Mouse (Mus musculus) right cerebral cortex, postnatal 25 days (tissue): ENCODE measurements at regions not wholly inside any gene's neighbourhood (a gene's known extent, or its start where the extent isn't known, plus 50 kb on each side); places are given as distances from the start of the nearest gene placed in this dataset.

Source experiments
- DNase-seq: peaks from one replicate; pipeline ENCODE4 v3.0.0; 2022

DNA sequence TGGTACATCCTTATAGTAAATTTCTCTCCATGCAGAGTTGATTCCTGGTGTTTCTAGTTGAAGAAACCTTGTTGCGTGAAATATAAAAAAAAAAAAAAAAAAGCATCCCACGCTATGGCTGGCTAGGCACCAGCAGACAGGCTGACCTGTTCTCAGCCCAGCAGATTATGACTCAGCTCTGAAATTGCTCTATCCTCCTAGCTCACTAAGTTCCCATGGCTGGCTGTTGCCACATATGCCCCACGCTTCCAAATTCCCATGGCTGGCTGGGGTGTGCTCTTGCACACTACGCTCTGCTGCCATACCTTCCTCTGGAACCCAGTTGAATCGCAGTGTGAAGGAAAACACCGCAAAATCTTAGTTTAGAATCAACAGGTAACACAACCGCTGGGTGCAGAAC, 270.1 kb downstream of the Mid1ip1 start:
- DNase-seq: no peak

DNA sequence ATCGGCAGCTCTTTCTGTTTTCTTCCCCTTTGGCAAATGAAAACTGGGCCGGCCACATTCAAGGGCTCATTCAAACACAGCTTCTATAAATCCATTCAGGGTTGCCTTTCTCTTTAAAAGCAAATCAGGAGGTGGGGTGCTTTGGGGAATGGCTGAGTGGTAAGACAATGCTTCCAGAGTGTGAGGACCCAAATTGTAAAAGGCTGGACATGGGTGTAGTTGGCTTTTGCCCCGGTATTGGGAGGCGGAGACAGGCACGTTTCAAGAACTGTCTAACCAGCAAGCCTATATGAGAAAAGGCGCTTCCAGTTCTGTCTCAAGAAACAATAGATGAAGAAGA, 277.0 kb downstream of the Mid1ip1 start:
- peak; percentile 8 for DNase-seq

DNA sequence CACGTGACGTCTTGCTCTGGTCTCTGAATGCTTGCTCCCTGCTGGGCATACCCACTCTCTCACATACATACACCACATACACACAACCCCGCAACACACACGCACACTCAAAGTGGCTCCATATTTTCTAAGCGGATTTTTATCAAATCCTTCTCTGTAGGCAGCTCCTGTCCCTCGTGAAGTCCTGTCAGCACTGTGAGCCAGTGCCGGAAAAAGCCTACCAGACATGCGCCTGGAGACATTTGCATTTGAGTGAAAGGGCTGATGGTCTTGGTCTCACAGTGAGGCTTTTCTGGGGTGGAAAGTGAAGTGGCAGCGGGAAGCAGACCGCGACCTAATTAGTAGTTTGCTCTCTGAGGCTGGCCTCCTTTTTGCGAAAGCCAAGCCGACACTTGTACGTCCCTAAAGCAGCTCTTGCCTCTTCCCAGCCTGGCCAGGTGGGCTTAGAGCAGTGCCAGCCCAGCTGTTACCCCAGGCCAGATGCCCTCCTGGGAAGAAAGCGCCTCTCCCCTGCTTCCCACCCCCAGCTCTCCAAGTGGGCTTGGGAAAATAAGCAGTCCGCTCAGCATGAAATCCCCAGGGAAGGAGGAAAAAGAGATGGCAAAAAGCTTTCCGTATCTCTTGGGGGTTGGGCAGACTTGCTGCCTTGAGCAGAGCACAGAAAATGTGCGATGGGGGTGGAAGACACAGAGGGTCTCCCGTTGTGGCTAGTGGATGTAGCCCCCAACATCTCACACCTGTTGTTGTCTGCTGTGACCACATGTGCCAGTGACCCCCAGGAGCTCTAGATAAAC, 277.6 kb downstream of the Mid1ip1 start:
- peak; percentile 30 for DNase-seq

DNA sequence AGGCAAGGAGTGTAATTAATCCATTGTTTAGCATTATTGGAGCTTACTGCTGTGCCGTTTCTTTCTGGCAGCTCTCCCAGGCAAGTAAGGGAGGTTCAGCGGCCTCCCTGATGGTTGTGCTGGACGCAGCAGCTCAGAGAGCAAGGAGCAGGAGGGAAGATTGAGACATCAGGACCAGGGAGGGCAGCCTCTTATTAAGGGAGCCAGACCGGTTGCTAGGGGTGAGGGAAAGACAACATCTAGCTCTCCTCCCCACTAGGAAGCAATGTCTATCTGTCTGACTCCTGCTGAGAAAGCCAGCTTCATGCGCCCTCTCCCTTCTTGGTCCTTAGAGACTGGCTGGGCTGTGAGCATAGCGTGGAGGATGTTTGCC, 278.2 kb downstream of the Mid1ip1 start:
- DNase-seq: peak; percentile 5

DNA sequence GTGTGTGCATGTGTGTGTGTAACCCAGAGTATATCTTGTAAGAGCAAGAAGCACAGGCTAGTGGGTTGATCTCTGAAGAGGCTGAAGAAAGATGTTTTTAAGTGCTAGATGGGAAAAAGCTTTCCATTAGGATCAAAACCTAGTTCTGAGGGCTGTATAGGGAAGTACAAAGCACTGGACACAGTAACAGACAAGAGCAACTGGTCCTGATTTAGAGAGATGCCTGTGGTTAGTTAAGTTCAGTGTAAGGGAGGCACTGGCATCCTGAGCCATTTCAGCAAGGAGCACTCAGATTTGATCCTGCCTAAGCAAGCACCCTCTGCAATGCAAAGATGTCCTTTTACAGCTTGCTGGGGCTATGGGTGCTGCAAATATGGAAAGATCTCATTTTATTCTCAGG, 280.1 kb downstream of the Mid1ip1 start:
- DNase-seq: no peak

DNA sequence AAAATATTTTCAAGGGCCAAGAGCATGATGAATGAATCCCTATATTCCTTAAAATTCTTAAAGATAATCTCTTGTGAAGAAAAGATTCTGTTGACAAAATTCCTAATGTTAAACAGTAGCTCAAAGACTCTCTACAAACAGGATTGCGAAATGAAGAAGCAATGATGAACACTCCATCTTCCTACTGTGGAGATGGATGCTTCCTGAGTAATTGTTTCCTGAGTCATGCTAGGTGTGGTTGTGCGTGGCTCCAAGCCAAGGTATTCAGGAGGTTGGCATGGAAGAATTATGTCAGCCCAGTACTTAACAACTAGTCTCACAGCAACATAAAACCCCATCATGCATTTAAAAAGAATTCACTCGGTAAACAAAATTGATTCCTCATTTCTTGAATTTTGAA, 286.4 kb downstream of the Mid1ip1 start:
- DNase-seq: no peak

DNA sequence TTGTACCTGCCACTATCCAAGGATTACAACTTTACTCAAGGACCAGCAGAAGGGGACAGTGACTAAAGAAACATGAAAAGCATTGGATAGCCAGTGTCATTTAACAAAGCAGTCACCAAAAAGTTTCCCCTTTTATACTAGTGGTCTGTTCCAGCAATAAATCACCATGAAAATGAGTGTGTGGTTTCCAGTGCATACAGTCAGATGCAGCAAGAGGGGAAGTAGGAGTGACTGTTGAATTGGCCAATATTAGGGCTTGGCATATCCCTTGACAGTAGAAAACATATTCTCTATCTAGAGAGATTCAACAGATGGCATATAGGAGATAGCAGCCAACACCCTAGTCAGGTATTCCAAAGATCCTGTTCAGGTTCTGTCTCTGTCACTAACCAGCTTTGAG, 259.8 kb upstream of the H2al1a start:
- no peak for DNase-seq

DNA sequence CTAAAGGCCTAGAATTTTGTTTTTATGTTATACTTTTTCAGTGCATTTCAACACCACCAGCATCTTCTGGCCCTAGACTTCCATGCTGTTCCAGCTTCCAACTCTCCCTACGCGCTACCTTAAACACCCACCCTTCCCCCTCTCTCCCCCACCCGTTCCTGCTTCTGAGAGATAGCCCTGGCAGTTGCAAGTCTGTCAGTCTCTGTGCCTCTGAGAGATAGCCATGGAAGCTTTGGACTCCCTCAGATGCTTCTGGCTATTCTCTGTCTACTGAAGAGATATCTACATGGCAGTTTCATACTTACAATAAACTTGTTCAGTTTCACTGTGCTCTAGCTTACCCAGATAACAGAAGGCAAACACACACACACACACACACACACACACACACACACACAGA, 252.3 kb upstream of the H2al1a start:
- DNase-seq: no peak

DNA sequence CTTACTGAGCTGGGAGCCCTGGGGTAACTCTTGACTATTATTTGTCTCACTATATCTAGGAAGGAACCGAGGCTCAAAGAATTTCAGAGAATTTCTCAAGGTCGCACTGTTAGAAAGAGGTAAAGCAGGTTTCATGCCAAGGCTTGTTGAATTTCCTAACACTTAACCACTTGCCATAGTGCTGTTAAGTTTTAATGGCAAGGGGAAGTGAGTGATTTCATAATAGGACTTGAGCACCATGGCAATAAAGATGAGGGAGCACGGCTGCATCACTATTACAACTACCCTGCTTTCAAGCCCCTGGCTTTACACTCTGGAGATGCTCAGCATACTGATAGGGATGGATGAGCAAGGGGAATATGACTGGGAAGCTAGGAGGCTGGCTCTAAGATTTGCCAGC, 216.9 kb upstream of the H2al1a start:
- no peak for DNase-seq

DNA sequence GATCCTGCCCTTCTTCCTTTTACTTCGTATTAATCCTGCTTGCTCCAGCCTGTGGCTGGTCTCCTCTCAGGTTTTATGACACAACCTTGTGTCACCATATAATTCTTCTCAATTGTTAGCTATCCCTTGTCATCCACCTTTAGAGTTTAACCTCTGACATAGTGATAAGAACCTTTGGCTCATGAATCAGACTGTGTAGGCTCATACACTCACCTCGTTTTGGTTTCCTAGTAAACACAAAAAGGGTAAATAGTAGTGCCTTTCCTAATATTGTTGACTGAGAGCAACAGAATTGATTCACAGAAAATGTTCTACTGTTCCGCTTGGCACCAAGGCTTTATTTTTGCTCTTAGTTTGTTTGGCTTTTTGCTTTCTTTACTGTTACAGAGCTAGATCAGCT, 216.2 kb upstream of the H2al1a start:
- DNase-seq: no peak

DNA sequence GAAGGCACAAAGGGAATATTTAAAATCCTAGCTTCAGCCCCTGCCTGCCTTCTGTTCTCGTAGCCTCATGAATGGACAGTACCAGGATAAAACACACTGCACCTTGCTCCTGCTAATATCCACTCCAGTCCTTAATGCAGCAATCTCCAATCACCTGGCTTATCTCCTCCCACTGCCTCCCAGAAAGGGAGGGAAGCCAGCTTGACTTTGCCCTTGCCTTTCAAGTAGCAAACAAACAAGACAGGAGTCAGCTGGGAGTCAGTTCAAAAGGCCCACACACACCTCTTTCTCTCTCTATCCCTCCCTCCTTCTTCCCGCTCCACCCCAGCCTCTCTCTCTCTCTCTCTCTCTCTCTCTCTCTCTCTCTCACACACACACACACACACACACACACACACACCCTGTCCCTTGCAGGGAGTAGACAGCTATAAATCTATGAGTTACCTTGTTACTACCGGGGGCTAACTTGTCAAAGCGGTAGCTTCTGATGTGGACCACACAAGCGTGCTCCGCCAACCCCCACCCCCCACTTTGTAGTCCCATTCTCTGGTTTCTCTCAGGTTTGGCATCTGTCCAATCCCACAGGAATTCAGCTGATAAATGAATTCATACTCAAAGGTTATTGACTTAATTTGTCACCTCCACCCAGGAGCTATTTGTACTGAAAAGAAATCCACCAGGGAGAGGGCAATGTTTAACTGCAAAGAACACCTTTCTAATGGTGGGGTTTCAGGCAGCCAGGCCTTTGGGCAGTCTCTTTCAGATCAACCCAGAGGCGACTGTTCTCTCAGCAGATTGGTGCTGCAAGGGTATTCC, 212.6 kb upstream of the H2al1a start:
- DNase-seq: no peak

DNA sequence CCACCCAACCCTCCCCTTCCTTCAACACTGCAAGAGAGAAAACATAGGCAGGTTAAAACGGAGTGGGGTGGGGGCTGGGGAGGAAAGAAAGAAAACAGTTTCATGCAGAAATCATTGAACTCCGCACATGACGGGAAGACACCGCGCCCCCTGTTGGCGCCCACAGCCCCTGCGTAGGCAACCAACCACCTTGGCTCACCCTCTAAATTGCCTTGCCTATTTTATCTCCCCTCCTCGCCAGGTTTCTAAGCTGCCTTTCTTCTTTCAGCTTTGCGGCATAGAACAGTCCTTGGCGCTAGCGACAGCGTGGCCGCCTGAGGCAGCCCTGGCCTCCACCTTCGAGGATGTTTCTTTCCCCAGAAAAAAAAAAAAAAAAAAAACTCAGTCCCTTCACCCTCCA, 211.1 kb upstream of the H2al1a start:
- DNase-seq: peak; percentile 19

DNA sequence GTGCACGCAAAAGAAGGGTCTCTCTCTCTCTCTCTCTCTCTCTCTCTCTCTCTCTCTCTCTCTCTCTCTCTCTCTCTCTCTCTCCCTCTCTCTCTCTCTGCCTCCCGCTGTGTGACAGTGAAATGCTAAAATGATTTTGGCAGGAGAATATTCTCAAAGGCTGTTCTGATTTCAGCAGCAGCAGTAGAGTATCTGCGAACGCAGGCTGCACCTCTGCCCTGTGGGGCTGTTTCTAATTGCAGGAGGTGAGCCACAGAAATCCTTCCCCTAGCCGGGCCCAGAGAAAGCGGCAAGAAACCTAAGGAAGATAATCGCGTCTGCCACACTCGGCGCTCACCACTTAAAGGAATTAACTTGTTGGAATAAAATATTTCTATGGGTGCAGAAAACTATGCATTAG, 210.6 kb upstream of the H2al1a start:
- DNase-seq: no peak

DNA sequence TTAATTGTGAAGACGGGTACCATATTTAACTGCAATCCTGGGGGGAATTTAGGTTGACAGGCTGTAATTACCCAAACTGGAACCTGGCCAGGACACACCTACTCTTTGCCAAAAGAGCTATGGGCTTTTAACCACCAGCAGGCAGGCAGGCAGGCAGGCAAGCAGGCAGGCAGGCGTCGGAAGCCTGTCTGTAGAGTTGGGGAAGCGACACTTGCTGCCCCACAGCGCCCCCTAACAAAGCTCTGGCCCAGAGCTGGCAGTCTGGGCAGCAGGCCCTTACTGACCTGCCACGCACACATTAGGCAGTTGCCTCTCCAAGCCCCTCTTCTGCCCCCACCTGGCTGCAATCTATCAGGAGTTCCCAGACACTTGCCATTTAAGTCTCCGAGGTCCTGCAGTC, 208.6 kb upstream of the H2al1a start:
- DNase-seq: peak; percentile 11

DNA sequence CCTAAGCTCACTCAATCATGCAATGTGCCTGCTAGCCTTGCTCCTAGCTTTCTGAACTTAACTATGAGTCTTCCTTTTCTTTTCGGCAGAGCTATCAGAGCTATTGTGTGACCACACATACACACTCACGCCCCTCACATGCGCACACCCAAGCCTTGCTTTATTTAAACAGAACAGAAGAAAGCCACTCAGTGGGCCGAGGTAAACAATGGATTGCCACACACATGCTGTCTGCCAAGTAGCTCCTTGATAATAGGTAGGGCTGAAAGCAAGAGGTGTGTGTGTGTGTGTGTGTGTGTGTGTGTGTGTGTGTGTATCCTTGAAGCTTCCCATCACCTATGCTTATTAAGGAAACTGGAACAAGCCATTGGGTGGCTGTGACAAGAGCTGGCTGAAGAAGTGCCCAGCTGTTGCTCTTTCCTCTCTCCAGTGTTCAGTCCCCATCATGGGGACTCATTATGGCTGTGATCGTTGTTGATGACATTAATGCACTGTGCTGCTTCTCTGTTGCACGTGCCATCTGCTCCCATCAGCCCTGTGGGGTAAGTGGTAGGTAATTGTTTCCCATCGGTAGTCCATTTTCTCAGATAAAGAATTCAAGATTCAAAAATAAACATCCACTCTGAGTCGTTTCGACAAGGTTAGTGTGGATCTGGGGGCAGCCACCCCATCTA, 201.3 kb upstream of the H2al1a start:
- no peak for DNase-seq

DNA sequence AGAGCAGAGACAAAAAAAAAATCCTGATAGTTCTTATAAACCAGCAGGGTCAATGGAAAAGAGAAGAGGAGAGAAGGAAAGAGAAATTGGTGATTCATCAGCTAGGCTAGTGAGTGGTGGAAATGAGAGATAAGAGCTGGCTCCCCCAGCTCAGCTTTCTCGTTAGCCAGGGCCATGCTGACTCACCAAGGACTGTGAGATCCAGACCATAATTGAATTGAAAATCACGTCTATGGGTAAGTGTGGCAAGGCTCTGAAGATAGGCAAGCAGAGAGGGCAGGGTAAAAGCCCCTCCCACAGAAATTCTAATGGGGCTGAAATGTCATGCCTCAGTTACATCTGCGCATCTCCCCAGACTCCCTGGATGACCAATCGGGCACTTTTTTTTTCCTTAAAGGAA, 200.7 kb upstream of the H2al1a start:
- no peak for DNase-seq

DNA sequence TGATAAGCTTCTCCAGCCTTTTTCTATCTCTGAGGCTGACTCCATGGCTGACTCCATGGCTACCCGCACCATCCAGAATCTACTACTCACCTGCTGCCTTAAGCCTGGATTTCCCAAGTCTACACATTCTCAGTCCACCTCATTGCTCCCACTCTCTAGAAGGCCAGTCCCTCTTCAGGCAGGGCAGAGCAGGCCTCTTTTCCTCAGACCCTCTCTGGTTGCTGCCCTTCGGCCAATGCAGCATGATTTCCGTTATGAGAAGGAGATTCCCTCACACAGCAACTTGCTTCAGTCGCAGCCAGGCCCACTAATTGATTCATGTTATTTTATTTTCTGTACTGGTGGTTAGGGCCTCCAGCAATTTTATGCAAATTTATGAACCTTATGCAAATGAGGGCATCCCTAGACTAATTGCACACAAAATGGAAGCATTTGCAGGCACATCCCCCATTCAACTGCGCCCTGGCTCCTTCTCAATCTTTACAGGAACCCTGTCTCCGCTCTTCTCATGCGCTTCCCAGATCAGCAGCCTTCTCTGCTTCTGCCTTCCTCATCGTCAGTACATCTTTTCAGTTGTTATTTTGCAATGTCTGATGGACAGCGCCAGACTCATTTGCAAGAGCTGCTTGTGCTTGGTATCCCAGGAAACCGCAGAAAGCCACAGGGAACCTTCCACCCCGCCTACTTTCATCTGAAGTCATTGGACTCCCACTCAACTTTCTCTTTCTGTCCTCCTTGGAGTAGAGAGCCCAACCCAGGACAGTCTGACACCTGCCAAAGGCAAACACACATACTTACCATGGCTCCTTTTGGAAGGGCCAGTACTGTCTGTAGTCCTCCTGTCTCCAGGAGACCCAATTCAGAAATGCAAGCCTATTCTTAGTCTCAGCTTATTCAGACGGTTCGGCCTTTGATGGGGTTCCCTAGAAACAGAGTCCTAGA, 199.6 kb upstream of the H2al1a start:
- DNase-seq: peak; percentile 31

DNA sequence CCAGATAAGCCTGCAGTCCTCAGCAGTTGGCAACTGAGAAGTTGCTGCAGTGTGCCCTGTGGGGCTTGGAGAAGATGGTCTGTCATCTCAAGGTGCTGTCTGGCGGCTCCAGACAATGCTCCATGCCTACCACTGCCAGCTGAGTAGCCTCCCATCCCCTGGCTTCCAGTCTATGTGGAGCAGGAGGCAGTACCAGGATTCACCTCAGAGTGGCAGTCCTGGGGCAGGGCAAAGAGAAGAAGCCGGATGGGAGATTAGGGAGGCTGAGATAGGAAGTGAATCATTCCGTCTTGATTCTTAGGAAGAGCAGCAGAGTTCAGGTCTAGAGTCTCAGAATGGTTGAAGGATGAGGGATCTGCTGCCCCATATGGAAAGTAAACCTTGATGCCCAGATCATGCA, 198.1 kb upstream of the H2al1a start:
- DNase-seq: no peak

DNA sequence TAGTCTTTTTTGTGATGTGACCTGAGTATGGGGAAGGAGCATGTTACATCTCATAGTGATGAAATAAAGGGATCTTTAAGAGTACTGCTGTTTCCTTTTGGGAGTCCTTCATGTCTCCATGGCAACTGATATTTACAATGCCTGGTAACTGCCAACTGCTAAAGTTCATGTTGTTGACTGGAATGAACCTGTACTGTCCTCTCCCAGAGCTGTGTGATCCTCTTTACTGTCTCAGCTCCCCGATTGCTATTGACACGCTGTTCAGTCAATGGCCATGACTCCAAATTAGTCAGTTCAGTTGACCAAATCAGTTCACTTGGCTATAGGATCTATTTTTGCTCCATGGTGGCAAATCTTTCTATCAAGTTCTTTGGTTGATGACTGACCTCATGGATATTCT, 167.8 kb upstream of the H2al1a start:
- DNase-seq: no peak

DNA sequence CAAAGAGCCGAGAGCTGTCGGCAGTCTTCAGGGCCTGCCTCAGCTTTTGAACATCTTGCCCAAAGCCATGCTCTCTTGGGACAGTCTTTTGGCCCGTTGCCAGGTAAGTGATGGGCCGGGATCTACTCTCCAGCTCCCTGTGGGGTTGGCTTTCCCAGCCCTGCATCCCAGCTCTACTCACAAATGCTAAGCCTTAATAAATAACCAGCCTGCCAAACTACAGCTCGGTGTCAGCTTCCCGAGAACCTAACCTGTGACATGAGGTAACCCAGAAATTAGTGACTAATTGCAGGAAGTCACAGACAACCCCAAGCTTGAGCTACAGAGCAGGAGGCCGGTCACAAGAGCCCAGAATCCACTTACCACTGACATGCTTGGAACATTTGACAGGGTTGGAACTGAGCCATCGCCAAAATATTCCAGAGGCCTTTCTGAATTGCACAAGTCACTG, 159.1 kb upstream of the H2al1a start:
- DNase-seq: no peak

DNA sequence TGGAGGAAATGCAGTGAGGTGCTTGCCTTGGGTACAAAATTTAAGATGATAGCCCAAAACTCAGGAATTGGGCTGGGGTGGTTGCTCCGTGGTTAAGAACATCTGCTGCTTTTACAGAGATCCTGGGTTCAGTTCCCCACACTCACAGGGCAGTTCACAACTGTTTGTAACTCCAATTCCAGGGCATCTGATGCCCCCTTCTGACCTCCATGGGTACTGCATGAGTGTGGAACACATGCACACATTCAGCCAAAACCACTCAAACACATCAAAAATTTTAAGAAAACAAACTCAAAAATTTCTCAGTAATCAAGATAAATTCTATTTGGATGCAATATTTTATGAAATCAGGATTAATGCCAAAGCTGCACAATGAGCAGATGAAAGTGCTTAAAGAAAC, 157.8 kb upstream of the H2al1a start:
- no peak for DNase-seq

DNA sequence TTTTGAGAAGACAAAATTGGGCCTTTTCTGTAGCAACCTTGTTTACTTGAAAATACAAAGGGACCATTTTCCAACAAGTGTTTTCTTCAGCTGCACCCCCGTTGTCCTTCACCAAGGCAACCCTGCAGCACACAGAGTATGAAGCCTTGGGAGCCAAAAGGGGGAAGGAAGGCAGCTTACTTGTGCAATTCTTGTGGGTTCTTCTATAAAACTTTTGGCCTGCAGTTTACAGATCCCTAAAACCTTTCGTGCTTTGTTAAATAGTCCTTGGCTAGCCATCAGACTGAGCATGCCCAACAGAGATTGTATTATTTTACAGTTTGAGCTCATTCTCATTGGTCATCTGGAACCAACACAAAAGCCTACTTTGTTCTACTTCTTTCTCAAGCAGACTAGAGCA, 140.6 kb upstream of the H2al1a start:
- DNase-seq: no peak

DNA sequence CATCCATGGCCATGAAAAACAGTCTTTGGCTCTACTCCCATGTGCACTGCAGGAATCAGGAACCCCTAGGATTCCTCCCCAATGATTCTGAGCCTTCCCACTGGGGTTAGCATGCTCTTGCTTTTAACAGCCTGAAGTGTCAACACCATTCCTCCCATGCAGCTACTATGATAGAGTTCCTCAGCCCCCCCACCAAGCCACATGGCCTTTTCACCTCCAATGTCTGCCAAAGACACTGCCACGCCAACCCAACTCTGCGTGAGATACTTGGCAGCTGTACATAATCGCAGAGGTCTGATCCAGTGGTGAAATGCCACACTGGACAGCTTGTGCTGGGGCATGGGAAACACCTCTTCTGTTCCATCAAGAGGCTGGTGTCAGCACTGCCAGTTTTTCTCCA, 128.6 kb upstream of the H2al1a start:
- no peak for DNase-seq
